Mouse (Mus musculus): Measurements from ENCODE around the gene Cdh1. TPM values are rescaled to one million over a fixed set of nuclear protein-coding genes. Genes with fewer than 3 reads are reported as not detected.

The Cdh1 gene
- total and polyA plus RNA-seq, 3 experiments: not detected

DNA sequence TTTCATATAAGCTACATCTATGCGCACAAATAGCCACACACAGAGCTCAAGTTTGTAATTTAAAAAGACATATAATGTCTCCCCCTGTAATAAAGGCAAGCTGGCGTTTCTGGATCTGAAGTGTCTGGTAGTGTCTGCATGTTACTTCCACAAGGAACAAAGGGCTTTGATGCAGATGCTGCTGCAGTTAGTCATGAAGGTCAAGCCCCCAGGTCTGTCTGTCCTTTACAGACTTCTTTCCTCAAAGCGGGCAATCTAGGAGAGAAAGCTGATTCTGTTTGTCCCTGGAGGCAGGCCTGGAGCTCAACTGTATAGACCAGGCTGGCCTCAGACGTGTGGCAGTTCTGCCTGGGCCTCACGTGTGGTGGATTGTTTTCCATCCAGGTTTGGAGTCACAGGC is 26.3 kb downstream of the Cdh1 start:
- Histone ChIP-seq H3K4me1 (ENCODE audit: control insufficient read depth in 1 of 2, insufficient read depth in 2 of 2, low read length in 2 of 2) (peaks cover 4 to 13% of the 10 kb centered on the region in 2 experiments), H3K27me3 (ENCODE audit: control insufficient read depth in 1 of 2, insufficient read depth in 2 of 2, low read length in 2 of 2) (peaks cover 0 to 7% of the 10 kb centered on the region in 2 experiments), H3K4me3 (ENCODE audit: control insufficient read depth in 1 of 2, insufficient read depth in 1 of 2, low read depth in 2 of 2, low read length in 2 of 2) (no peak overlapping the region), H3K9me3 (replicated peaks; ENCODE audit: insufficient read depth, low read length) (no peaks in the 10 kb centered on the region), H3K27ac (ENCODE audit: control insufficient read depth, low read depth, low read length) (no peak overlapping the region), H3K79me2 (ENCODE audit: control insufficient read depth, insufficient read depth, low read length, poor library complexity) (no peaks in the 10 kb centered on the region), H3K36me3 (ENCODE audit: control insufficient read depth in 1 of 2, insufficient read depth in 2 of 2, low read length in 2 of 2) (peaks cover 0 to 10% of the 10 kb centered on the region in 2 experiments; a peak in 2 of 4 replicates), H3K9ac (ENCODE audit: control insufficient read depth, low read depth, low read length, poor library complexity, severe bottlenecking) (no peak overlapping the region)
- TF ChIP-seq UBTF (IDR thresholded peaks at IDR 0.05; ENCODE audit: borderline replicate concordance, insufficient read depth, low read depth, low read length) (no peak), MYC (IDR thresholded peaks at IDR 0.05; ENCODE audit: low read depth, low read length) (no peak), HCFC1 (IDR thresholded peaks at IDR 0.05; ENCODE audit: low read depth, low read length) (no peak), NRF1 (IDR thresholded peaks at IDR 0.05; ENCODE audit: insufficient read depth, low read depth, low read length, poor library complexity, severe bottlenecking) (no peak)
- DNase-seq (ENCODE audit: low read depth, low spot score): no peak

- DNase-seq (ENCODE audit: low read depth, low spot score): no peak
- H3K79me2 ChIP-seq (ENCODE audit: control insufficient read depth, insufficient read depth, low read length, poor library complexity): no peaks in the 10 kb centered on the region
- peaks cover 0 to 5% of the 10 kb centered on the region in 2 experiments; a peak in 3 of 4 replicates for H3K27me3 ChIP-seq (ENCODE audit: control insufficient read depth in 1 of 2, insufficient read depth in 2 of 2, low read length in 2 of 2)
- H3K9me3 ChIP-seq (replicated peaks; ENCODE audit: insufficient read depth, low read length): no peaks in the 10 kb centered on the region
- H3K4me1 ChIP-seq (ENCODE audit: control insufficient read depth in 1 of 2, insufficient read depth in 2 of 2, low read length in 2 of 2): peaks cover 4 to 14% of the 10 kb centered on the region in 2 experiments
- TF ChIP-seq HCFC1 (IDR thresholded peaks at IDR 0.05; ENCODE audit: low read depth, low read length): no peak
- no peak for TF ChIP-seq NRF1 (IDR thresholded peaks at IDR 0.05; ENCODE audit: insufficient read depth, low read depth, low read length, poor library complexity, severe bottlenecking)
- no peak for TF ChIP-seq CHD1 (IDR thresholded peaks at IDR 0.05; ENCODE audit: low read depth, low read length)
- no peak for TF ChIP-seq TBP (IDR thresholded peaks at IDR 0.05; ENCODE audit: low read depth, low read length)
- no peak for TF ChIP-seq CTCF (IDR thresholded peaks at IDR 0.05 in 2 of 3, conservative IDR thresholded peaks at IDR 0.05 in 1 of 3; ENCODE audit: control insufficient read depth in 1 of 3, insufficient read depth in 1 of 3, low read depth in 2 of 3, low read length in 3 of 3, poor library complexity in 1 of 3, severe bottlenecking in 1 of 3)
- no peak for TF ChIP-seq ETS1 (IDR thresholded peaks at IDR 0.05; ENCODE audit: low read depth, low read length)
- TF ChIP-seq TAL1 (IDR thresholded peaks at IDR 0.05; ENCODE audit: low read length): no peak
- TF ChIP-seq JUND (IDR thresholded peaks at IDR 0.05; ENCODE audit: low read depth, low read length): no peak
- H3K36me3 ChIP-seq (ENCODE audit: control insufficient read depth in 1 of 2, insufficient read depth in 2 of 2, low read length in 2 of 2): peaks cover 0 to 10% of the 10 kb centered on the region in 2 experiments; a peak in 2 of 4 replicates
- H3K4me3 ChIP-seq (ENCODE audit: control insufficient read depth in 1 of 2, insufficient read depth in 1 of 2, low read depth in 2 of 2, low read length in 2 of 2): no peak overlapping the region
- no peak overlapping the region for H3K27ac ChIP-seq (ENCODE audit: control insufficient read depth, low read depth, low read length)
- no peak overlapping the region for H3K9ac ChIP-seq (ENCODE audit: control insufficient read depth, low read depth, low read length, poor library complexity, severe bottlenecking)
Observed at GRCm38 (mm10) chr8:106631904-106632303, 28.8 kb downstream of the Cdh1 start.

DNA sequence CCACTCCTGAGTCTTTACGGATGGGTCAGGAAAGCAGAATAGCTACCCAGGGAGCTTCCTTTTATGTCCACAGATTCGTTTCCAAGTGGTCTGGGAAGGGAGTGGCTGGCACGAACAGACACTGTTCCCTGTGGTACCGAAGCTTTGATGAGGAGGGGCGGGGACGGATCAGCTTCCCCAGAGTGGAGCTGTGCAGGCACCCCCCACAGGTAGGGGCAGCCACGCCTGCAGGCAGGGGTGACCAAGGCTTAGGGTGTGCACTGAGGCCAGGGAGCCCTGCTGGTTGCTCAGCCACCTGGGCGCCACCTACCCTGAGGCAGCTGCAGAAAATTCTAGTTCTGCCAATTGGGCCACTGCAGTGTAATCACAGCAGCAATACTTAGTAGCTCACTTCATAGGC is 29.5 kb downstream of the Cdh1 start:
- Histone ChIP-seq H3K9ac (ENCODE audit: control insufficient read depth, low read depth, low read length, poor library complexity, severe bottlenecking) (no peak overlapping the region), H3K36me3 (ENCODE audit: control insufficient read depth in 1 of 2, insufficient read depth in 2 of 2, low read length in 2 of 2) (peaks cover 0 to 10% of the 10 kb centered on the region in 2 experiments; a peak in 2 of 4 replicates), H3K27ac (ENCODE audit: control insufficient read depth, low read depth, low read length) (no peak overlapping the region), H3K4me1 (ENCODE audit: control insufficient read depth in 1 of 2, insufficient read depth in 2 of 2, low read length in 2 of 2) (peaks cover 4 to 14% of the 10 kb centered on the region in 2 experiments), H3K27me3 (ENCODE audit: control insufficient read depth in 1 of 2, insufficient read depth in 2 of 2, low read length in 2 of 2) (peaks cover 0 to 5% of the 10 kb centered on the region in 2 experiments; a peak in 3 of 4 replicates), H3K9me3 (replicated peaks; ENCODE audit: insufficient read depth, low read length) (no peaks in the 10 kb centered on the region), H3K4me3 (ENCODE audit: control insufficient read depth in 1 of 2, insufficient read depth in 1 of 2, low read depth in 2 of 2, low read length in 2 of 2) (no peak overlapping the region; a peak in 1 of 4 replicates), H3K79me2 (ENCODE audit: control insufficient read depth, insufficient read depth, low read length, poor library complexity) (no peaks in the 10 kb centered on the region)
- TF ChIP-seq MAZ (IDR thresholded peaks at IDR 0.05; ENCODE audit: low read depth, low read length) (no peak), ZMIZ1 (IDR thresholded peaks at IDR 0.05; ENCODE audit: low read depth, low read length) (no peak), E2F4 (IDR thresholded peaks at IDR 0.05; ENCODE audit: borderline replicate concordance, low read depth, low read length) (no peak), SMC3 (IDR thresholded peaks at IDR 0.05; ENCODE audit: low read depth, low read length) (no peak), ZC3H11A (IDR thresholded peaks at IDR 0.05; ENCODE audit: low read depth, low read length) (no peak)
- peak; percentile 12 for DNase-seq (ENCODE audit: low read depth, low spot score)

All from MEL (cell line).